Mouse (Mus musculus): Measurements from ENCODE around the gene Maz.

Maz gene

GRCm38 (mm10) chr7:127021563-127022527, 5.0 kb downstream of the Maz start:
- no peak for DNase-seq (ENCODE audit: low spot score)

- peak; percentile 58 for DNase-seq (ENCODE audit: low spot score)
These were observed 5.8 kb downstream of the Maz start, which contains the start of the genes Gm42742 and Prrt2 for GRCm38 (mm10) chr7:127020901-127021562. Gene Gm42742 (minus strand): TSS chr7:127021097. Gene Prrt2 (minus strand): TSS chr7:127021211.

- no peak for DNase-seq (ENCODE audit: low spot score)
These were observed 6.3 kb downstream of the Maz start for GRCm38 (mm10) chr7:127020491-127020890.

DNA sequence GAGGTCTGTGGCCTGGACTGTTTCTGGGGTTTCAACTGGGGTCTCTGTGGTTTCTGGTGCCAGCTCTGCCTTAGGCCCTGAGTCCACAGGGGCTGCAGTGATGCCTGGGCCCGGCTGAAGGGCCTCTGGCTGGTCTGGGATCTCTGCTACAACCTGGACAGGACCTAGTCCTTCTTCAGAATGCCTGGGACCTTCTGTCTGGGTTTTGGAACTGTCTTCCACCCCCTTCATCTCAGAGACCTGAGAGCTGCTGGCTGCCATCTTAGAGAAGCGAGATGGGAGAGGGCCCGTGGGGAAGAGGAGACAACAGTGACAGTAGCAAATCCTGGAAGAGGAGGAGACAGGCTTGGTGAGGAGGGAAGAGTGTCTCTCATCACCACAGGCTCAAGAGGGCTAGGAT, 6.8 kb downstream of the Maz start:
- DNase-seq (ENCODE audit: low spot score) = no peak

DNA sequence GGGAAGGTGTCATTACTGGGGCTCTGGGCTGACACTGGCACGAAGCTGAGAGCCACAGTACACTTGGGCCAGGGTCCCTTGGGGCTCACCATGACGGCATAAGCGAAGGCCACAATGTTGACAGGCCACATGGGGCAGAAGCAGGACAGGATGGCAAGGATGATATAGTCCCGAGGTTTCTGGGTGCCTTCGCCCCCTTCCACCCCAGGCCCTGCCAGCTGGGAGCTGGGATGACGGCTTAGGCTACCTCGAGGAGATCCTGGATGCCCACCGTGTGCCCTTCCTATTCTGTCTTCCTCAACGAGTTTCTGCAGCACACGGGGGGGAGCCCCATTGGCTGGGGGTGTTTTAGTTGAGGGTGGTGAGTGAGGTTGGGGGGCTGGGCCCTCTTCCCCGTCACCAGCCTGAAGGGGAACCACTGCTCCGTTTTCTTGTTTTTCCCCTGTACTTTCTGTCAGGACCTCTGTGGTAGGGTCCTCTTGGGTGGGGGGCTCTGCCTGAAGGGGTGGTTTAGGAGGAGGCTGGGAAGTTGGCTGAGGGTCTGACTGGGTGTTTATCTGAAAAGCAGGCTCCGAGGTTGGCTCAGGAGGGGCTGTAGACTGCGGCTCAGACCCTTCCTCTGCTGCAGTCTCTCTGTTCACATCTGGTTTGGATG, 7.4 kb downstream of the Maz start:
- no peak for DNase-seq (ENCODE audit: low spot score)

DNA sequence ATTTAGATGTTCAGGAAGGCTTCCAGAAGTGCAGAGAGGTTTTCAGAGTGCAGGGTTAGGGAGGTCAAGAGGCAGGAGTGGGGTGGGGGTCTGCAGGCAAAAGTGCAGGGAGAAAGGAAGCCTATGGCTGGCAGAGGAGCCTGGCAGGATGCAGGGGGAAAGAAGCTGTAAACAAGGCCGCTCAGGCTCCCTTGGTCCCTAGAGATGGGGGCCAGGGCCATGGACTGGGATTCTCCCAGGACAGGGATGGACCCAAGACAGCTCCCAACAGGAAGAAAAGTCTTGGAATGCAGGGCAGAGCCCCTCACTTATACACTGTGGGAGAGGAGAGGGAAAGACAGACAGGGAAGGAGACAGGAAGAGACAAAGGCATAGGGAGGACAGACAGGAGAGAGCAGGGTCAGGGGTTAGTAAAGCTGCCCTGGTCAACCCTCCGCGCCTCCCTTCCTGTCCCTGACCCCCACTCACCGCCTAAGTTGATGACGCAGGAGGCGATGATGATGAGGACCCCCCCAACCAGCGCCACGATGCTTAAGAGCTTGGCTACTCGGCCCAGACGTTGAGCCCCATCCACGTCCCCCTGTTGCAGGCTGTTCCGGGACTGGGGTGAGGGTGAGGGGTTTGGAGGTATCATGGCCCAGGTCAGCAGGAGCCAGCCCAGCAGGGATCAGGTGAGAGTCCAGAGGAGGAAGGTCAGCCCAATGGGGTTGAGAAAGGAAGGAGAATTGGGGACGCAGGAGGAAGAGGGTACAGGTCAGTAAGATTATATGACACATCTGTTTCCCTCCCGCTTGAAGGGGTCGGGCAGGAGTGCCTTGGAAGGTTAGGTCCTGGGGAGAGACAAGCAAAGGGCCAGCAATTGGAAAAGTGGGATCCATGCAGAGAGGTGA, 8.2 kb downstream of the Maz start:
- no peak for DNase-seq (ENCODE audit: low spot score)

DNA sequence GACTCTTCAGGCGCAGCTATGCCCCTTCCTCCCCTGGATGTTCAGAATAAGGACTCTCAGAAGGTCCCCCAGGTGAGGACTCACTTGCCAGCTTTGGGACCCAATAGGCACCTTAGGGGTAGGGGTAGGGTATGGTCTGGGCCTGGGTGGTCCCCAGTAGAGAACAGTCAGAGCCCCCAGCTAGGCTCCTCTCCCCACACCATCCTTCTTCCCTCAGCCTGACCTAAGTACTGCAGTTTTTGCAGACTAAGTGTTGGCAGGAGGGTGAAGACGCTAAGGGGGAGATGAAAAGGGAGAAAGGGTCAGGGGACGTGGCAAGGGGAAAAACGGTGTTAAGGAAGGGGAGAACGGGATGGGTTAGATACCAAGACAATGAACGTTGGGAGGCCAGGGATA, 8.9 kb downstream of the Maz start:
- no peak for DNase-seq (ENCODE audit: low spot score)

GRCm38 (mm10) chr7:127016971-127017949, 9.6 kb downstream of the Maz start, which contains the start of gene Pagr1a:
Gene Pagr1a (minus strand): TSS chr7:127017352.
- DNase-seq (ENCODE audit: low spot score) = peak; percentile 97

- peak; percentile 65 for DNase-seq (ENCODE audit: low spot score)
These were observed 10.3 kb downstream of the Maz start for GRCm38 (mm10) chr7:127016486-127016938.

DNA sequence TGATC, 10.6 kb downstream of the Maz start, which contains the start of gene Pagr1b:
TSS of gene Pagr1b (minus strand) at position 4 of the 5 bp plus-strand sequence.
- DNase-seq (ENCODE audit: low spot score) = no peak

GRCm38 (mm10) chr7:127016081-127016480, 10.8 kb downstream of the Maz start:
- DNase-seq (ENCODE audit: low spot score) = peak; percentile 55

DNA sequence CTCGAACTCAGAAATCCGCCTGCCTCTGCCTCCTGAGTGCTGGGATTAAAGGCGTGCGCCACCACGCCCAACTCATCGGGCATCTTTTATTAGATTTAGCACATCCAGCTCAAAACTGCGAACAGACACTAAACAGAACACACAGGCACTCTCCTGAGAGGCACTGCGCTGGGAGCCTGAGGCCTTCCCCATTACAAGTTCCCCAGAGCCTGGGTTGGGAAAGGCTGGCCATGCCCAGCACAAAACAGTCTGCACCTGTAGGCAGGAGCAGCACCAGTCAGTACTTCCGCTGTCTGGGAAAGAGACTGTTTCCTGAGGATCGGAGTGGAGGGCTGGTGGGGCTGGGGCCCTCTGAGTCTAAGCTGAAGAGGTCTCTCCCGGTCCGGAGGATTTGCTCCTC, 11.8 kb downstream of the Maz start:
- no peak for DNase-seq (ENCODE audit: low spot score)

GRCm38 (mm10) chr7:127014320-127014719, 12.5 kb downstream of the Maz start, which contains the start of gene Mvp:
Gene Mvp (minus strand): TSS chr7:127014621.
- peak; percentile 71 for DNase-seq (ENCODE audit: low spot score)

GRCm38 (mm10) chr7:127013385-127013784, 13.5 kb downstream of the Maz start:
- no peak for DNase-seq (ENCODE audit: low spot score)

GRCm38 (mm10) chr7:127012845-127013244, 14.0 kb downstream of the Maz start:
- DNase-seq (ENCODE audit: low spot score) = no peak

DNA sequence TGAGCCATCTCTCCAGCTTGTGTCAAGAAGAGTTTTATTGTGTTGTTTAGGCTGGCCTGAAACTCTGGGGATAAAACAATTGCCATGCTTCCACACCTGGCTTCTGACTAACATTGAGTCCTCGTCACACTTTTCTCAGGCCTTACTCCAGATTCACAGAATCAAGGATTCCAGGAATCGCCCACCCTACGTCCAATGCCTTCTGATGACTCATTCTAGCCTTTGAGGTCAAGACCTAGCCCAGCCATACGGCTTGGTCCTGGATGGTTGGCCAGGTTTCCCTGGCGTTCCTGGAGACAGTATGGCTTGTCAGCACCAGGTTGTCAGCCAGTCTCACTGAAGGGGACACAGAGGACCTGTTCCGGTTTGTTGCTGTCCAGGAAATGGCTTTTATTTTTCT, 14.5 kb downstream of the Maz start:
- no peak for DNase-seq (ENCODE audit: low spot score)

DNA sequence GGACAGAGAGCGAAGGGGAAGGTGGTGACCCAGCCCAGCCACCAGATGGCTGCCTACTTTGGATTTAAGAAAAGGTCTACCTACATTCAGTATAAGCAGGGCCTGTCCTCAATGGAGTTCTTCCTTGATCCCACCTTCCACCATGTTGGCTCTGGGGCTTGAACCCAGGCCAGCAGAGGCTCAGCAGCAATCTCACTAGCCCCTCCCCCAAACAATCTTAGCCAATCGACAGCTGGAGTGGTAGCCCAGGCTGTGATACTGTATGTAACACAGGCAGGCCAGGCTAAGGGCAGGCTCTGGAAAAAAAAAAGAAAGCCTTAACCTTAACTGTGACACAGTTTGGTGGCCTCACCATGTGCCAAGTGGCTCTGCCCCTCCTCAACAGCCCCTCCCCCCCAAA, 15.1 kb downstream of the Maz start:
- no peak for DNase-seq (ENCODE audit: low spot score)

- DNase-seq (ENCODE audit: low spot score) = no peak
These were observed 15.8 kb downstream of the Maz start for GRCm38 (mm10) chr7:127011051-127011450.

- DNase-seq (ENCODE audit: low spot score) = no peak
These were observed 17.3 kb downstream of the Maz start for GRCm38 (mm10) chr7:127009307-127010085.

Measured in urinary bladder, postnatal 14 days (tissue).